Mouse (Mus musculus): ENCODE data around the gene Gm10142. TPM values are rescaled to one million over a fixed set of nuclear protein-coding genes. Genes with fewer than 3 reads are reported as not detected.
"Not testable (repeated sequence)": the region's sequence is repeated elsewhere in the genome, so short reads cannot be mapped to it uniquely, and the experiment has no call there.

Gm10142 gene
- polyA plus RNA-seq, 2 experiments: not detected

DNA sequence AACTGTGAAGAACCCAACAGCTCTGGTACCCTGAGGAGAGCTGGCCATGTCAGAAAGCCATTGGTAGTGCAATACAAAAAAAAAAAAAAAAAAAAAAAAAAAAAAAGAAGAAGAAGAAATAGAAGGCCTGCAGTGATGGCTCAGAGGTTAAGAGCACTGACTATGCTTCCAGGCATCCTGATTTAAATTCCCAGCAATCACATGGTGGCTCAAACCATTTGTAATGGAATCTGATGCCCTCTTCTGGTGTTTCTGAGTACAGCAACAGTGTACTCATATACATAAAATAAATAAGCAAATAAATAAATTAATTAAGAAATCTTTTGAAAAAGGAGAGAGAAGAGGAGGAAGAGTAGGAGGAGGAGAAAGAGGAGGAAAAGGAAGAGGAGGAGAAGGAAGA lies 37.8 kb downstream of the Gm10142 start:
- no peaks in the 10 kb centered on the region for H3K9me3 ChIP-seq (ENCODE audit: control insufficient read depth, low read length)
- H3K27ac ChIP-seq (replicated peaks; ENCODE audit: low read depth, low read length): no peak overlapping the region
- no peak overlapping the region for H3K4me2 ChIP-seq (replicated peaks; ENCODE audit: low read depth, low read length, severe bottlenecking)
- no peak for TF ChIP-seq POLR2A (IDR thresholded peaks at IDR 0.05; ENCODE audit: borderline replicate concordance, extremely low read depth, insufficient read depth, insufficient read length)
- no peaks in the 10 kb centered on the region for H3K36me3 ChIP-seq (ENCODE audit: control insufficient read depth, insufficient read depth, low read length)
- ATAC-seq (ENCODE audit: low FRiP score, low read depth) (no peak), DNase-seq (ENCODE audit: low spot score) (no peak)
- no peak overlapping the region for H3K4me3 ChIP-seq (replicated peaks; ENCODE audit: low read length)
- H3K27me3 ChIP-seq (ENCODE audit: control insufficient read depth, insufficient read depth, low read length): no peaks in the 10 kb centered on the region
- H3K9ac ChIP-seq (ENCODE audit: low read depth, low read length, severe bottlenecking): no peak overlapping the region
- no peaks in the 10 kb centered on the region for H3K4me1 ChIP-seq (ENCODE audit: control insufficient read depth, insufficient read depth, low read length)

DNA sequence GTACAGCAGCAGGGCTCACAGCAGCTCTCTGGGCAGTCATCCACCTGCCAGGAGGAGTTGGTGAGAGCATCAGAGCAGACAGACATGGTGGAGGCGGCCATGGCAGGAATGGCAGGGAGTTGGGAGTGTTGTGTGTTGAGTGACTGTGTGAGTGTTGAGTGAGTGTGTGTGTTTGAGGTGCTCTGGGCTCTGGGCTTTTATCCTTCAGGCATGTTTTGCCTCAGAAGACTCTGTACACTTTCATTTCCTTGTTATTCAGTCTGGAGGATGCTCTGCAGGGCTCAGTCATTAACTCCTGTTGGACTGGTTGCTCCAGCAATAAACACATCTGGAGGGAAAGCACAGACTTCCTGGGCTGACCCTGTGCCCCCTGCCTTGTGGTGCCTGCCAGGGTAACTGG lies 44.0 kb downstream of the Gm10142 start, which contains the start of gene Gm3233:
Gene Gm3233, minus strand, starts transcription at position 101 of the 400 bp plus-strand sequence.
- not testable (repeated sequence) for ATAC-seq (ENCODE audit: low FRiP score, low read depth); H3K27ac ChIP-seq (replicated peaks; ENCODE audit: low read depth, low read length); DNase-seq (ENCODE audit: low spot score); H3K9ac ChIP-seq (ENCODE audit: low read depth, low read length, severe bottlenecking); H3K4me3 ChIP-seq (replicated peaks; ENCODE audit: low read length); H3K27me3 ChIP-seq (ENCODE audit: control insufficient read depth, insufficient read depth, low read length); H3K9me3 ChIP-seq (ENCODE audit: control insufficient read depth, low read length); H3K4me1 ChIP-seq (ENCODE audit: control insufficient read depth, insufficient read depth, low read length); H3K36me3 ChIP-seq (ENCODE audit: control insufficient read depth, insufficient read depth, low read length); H3K4me2 ChIP-seq (replicated peaks; ENCODE audit: low read depth, low read length, severe bottlenecking)
- no CpG with 5 or more reads among the region's 1 CpGs for WGBS

Other genes starting within 250 kb of the Gm10142 start
- 35.5 and 38.6 TPM in 2 replicates for gene Fam207a, start 200.0 kb upstream of the Gm10142 start, polyA plus RNA-seq (2012; rRNA removed)
- 40.6 and 41.7 TPM in 2 replicates for gene Fam207a, start 200.0 kb upstream of the Gm10142 start, polyA plus RNA-seq (2014; fragmentation: Nextera tagmentation; extraction: Ambion mirVana)
- 2.7 and 2.9 TPM in 2 replicates for gene Itgb2, start 185.6 kb upstream of the Gm10142 start, polyA plus RNA-seq (2012; rRNA removed)
- 2.5 and 3.7 TPM in 2 replicates for gene Itgb2, start 185.6 kb upstream of the Gm10142 start, polyA plus RNA-seq (2014; fragmentation: Nextera tagmentation; extraction: Ambion mirVana)
- gene Pttg1ip, start 134.1 kb upstream of the Gm10142 start, polyA plus RNA-seq (2012; rRNA removed): 117 and 122 TPM in 2 replicates
- gene Pttg1ip, start 134.1 kb upstream of the Gm10142 start, polyA plus RNA-seq (2014; fragmentation: Nextera tagmentation; extraction: Ambion mirVana): 138 and 147 TPM in 2 replicates
- 466 and 472 TPM in 2 replicates for gene Sumo3, start 109.7 kb upstream of the Gm10142 start, polyA plus RNA-seq (2012; rRNA removed)
- gene Sumo3, start 109.7 kb upstream of the Gm10142 start, polyA plus RNA-seq (2014; fragmentation: Nextera tagmentation; extraction: Ambion mirVana): 328 and 351 TPM in 2 replicates
- 1.8 and 8.4 TPM in 2 replicates for gene Gm49325, start 109.6 kb upstream of the Gm10142 start, polyA plus RNA-seq (2012; rRNA removed)
- gene Gm49325, start 109.6 kb upstream of the Gm10142 start, polyA plus RNA-seq (2014; fragmentation: Nextera tagmentation; extraction: Ambion mirVana): 1.9 and 5.8 TPM in 2 replicates
- gene Ube2g2, start 93.5 kb upstream of the Gm10142 start, polyA plus RNA-seq (2012; rRNA removed): 55.1 and 59.8 TPM in 2 replicates
- 57.4 and 58.6 TPM in 2 replicates for gene Ube2g2, start 93.5 kb upstream of the Gm10142 start, polyA plus RNA-seq (2014; fragmentation: Nextera tagmentation; extraction: Ambion mirVana)
- gene Tspear, start 29.2 kb upstream of the Gm10142 start, polyA plus RNA-seq (2012; rRNA removed): 2.0 TPM in 2 replicates
- 1.1 and 1.5 TPM in 2 replicates for gene Tspear, start 29.2 kb upstream of the Gm10142 start, polyA plus RNA-seq (2014; fragmentation: Nextera tagmentation; extraction: Ambion mirVana)
- gene Gm19402, start 25.1 kb upstream of the Gm10142 start, polyA plus RNA-seq (2012; rRNA removed): not detected in 2 replicates
- gene Gm19402, start 25.1 kb upstream of the Gm10142 start, polyA plus RNA-seq (2014; fragmentation: Nextera tagmentation; extraction: Ambion mirVana): not detected in 2 replicates
- gene Gm9508, start 18.6 kb upstream of the Gm10142 start, polyA plus RNA-seq (2012; rRNA removed): not detected in 2 replicates
- not detected in 2 replicates for gene Gm9508, start 18.6 kb upstream of the Gm10142 start, polyA plus RNA-seq (2014; fragmentation: Nextera tagmentation; extraction: Ambion mirVana)
- not detected in 2 replicates for gene Gm10272, start 9.2 kb upstream of the Gm10142 start, polyA plus RNA-seq (2012; rRNA removed)
- gene Gm10272, start 9.2 kb upstream of the Gm10142 start, polyA plus RNA-seq (2014; fragmentation: Nextera tagmentation; extraction: Ambion mirVana): not detected in 2 replicates
- not detected in 2 replicates for gene Gm10024, start 4.3 kb upstream of the Gm10142 start, polyA plus RNA-seq (2012; rRNA removed)
- 0.94 TPM in 1 of 2 replicates, not detected in the other for gene Gm10024, start 4.3 kb upstream of the Gm10142 start, polyA plus RNA-seq (2014; fragmentation: Nextera tagmentation; extraction: Ambion mirVana)
- 0.10 and 0.20 TPM in 2 replicates for gene Krtap12-1, start 4.8 kb downstream of the Gm10142 start, polyA plus RNA-seq (2012; rRNA removed)
- not detected in 2 replicates for gene Krtap12-1, start 4.8 kb downstream of the Gm10142 start, polyA plus RNA-seq (2014; fragmentation: Nextera tagmentation; extraction: Ambion mirVana)
- not detected in 2 replicates for gene Gm10100, start 10.7 kb downstream of the Gm10142 start, polyA plus RNA-seq (2012; rRNA removed)
- not detected in 2 replicates for gene Gm10100, start 10.7 kb downstream of the Gm10142 start, polyA plus RNA-seq (2014; fragmentation: Nextera tagmentation; extraction: Ambion mirVana)
- not detected in 2 replicates for gene Gm18596, start 26.8 kb downstream of the Gm10142 start, polyA plus RNA-seq (2012; rRNA removed)
- not detected in 2 replicates for gene Gm18596, start 26.8 kb downstream of the Gm10142 start, polyA plus RNA-seq (2014; fragmentation: Nextera tagmentation; extraction: Ambion mirVana)
- not detected in 2 replicates for gene Gm9736, start 35.5 kb downstream of the Gm10142 start, polyA plus RNA-seq (2012; rRNA removed)
- gene Gm9736, start 35.5 kb downstream of the Gm10142 start, polyA plus RNA-seq (2014; fragmentation: Nextera tagmentation; extraction: Ambion mirVana): not detected in 2 replicates
- gene Gm3233, start 43.9 kb downstream of the Gm10142 start, polyA plus RNA-seq (2012; rRNA removed): not detected in 2 replicates
- gene Gm3233, start 43.9 kb downstream of the Gm10142 start, polyA plus RNA-seq (2014; fragmentation: Nextera tagmentation; extraction: Ambion mirVana): not detected in 2 replicates
- gene Gm3238, start 55.5 kb downstream of the Gm10142 start, polyA plus RNA-seq (2012; rRNA removed): not detected in 2 replicates
- not detected in 2 replicates for gene Gm3238, start 55.5 kb downstream of the Gm10142 start, polyA plus RNA-seq (2014; fragmentation: Nextera tagmentation; extraction: Ambion mirVana)
- not detected in 2 replicates for gene Gm7138, start 61.1 kb downstream of the Gm10142 start, polyA plus RNA-seq (2012; rRNA removed)
- gene Gm7138, start 61.1 kb downstream of the Gm10142 start, polyA plus RNA-seq (2014; fragmentation: Nextera tagmentation; extraction: Ambion mirVana): not detected in 2 replicates
- gene Gm3250, start 66.7 kb downstream of the Gm10142 start, polyA plus RNA-seq (2012; rRNA removed): not detected in 2 replicates
- gene Gm3250, start 66.7 kb downstream of the Gm10142 start, polyA plus RNA-seq (2014; fragmentation: Nextera tagmentation; extraction: Ambion mirVana): not detected in 2 replicates
- gene Gm7137, start 72.4 kb downstream of the Gm10142 start, polyA plus RNA-seq (2012; rRNA removed): not detected in 2 replicates
- gene Gm7137, start 72.4 kb downstream of the Gm10142 start, polyA plus RNA-seq (2014; fragmentation: Nextera tagmentation; extraction: Ambion mirVana): not detected in 2 replicates
- gene Gm9639, start 79.3 kb downstream of the Gm10142 start, polyA plus RNA-seq (2012; rRNA removed): not detected in 2 replicates
- gene Gm9639, start 79.3 kb downstream of the Gm10142 start, polyA plus RNA-seq (2014; fragmentation: Nextera tagmentation; extraction: Ambion mirVana): not detected in 2 replicates
- not detected in 2 replicates for gene Gm19668, start 83.3 kb downstream of the Gm10142 start, polyA plus RNA-seq (2012; rRNA removed)
- not detected in 2 replicates for gene Gm19668, start 83.3 kb downstream of the Gm10142 start, polyA plus RNA-seq (2014; fragmentation: Nextera tagmentation; extraction: Ambion mirVana)
- not detected in 2 replicates for gene Gm9507, start 96.0 kb downstream of the Gm10142 start, polyA plus RNA-seq (2012; rRNA removed)
- not detected in 2 replicates for gene Gm9507, start 96.0 kb downstream of the Gm10142 start, polyA plus RNA-seq (2014; fragmentation: Nextera tagmentation; extraction: Ambion mirVana)
- 0.13 and 0.25 TPM in 2 replicates for gene Gm2696, start 98.9 kb downstream of the Gm10142 start, polyA plus RNA-seq (2012; rRNA removed)
- not detected in 2 replicates for gene Gm2696, start 98.9 kb downstream of the Gm10142 start, polyA plus RNA-seq (2014; fragmentation: Nextera tagmentation; extraction: Ambion mirVana)
- not detected in 2 replicates for gene Krtap10-4, start 111.3 kb downstream of the Gm10142 start, polyA plus RNA-seq (2012; rRNA removed)
- not detected in 2 replicates for gene Krtap10-4, start 111.3 kb downstream of the Gm10142 start, polyA plus RNA-seq (2014; fragmentation: Nextera tagmentation; extraction: Ambion mirVana)
- gene Krtap10-10, start 120.1 kb downstream of the Gm10142 start, polyA plus RNA-seq (2012; rRNA removed): 0.08 and 0.14 TPM in 2 replicates
- not detected in 2 replicates for gene Krtap10-10, start 120.1 kb downstream of the Gm10142 start, polyA plus RNA-seq (2014; fragmentation: Nextera tagmentation; extraction: Ambion mirVana)
- gene Gm36176, start 131.0 kb downstream of the Gm10142 start, polyA plus RNA-seq (2012; rRNA removed): not detected in 2 replicates
- not detected in 2 replicates for gene Gm36176, start 131.0 kb downstream of the Gm10142 start, polyA plus RNA-seq (2014; fragmentation: Nextera tagmentation; extraction: Ambion mirVana)
- gene Gm10318, start 137.1 kb downstream of the Gm10142 start, polyA plus RNA-seq (2012; rRNA removed): 0.13 TPM in 1 of 2 replicates, not detected in the other
- gene Gm10318, start 137.1 kb downstream of the Gm10142 start, polyA plus RNA-seq (2014; fragmentation: Nextera tagmentation; extraction: Ambion mirVana): not detected in 2 replicates
- 0.06 and 0.10 TPM in 2 replicates for gene Gm3285, start 146.2 kb downstream of the Gm10142 start, polyA plus RNA-seq (2012; rRNA removed)
- not detected in 2 replicates for gene Gm3285, start 146.2 kb downstream of the Gm10142 start, polyA plus RNA-seq (2014; fragmentation: Nextera tagmentation; extraction: Ambion mirVana)
- 3.6 and 4.8 TPM in 2 replicates for gene Lrrc3, start 186.7 kb downstream of the Gm10142 start, polyA plus RNA-seq (2012; rRNA removed)
- gene Lrrc3, start 186.7 kb downstream of the Gm10142 start, polyA plus RNA-seq (2014; fragmentation: Nextera tagmentation; extraction: Ambion mirVana): 3.4 and 3.6 TPM in 2 replicates